Mouse (Mus musculus) splenic B cell, adult 2 months (primary cell): ENCODE measurements around the gene Klhl6.
A peak's percentile ranks its signal among the peaks of the same experiment; 100 is the strongest.
"Not testable (repeated sequence)": the region's sequence is repeated elsewhere in the genome, so short reads cannot be mapped to it uniquely, and the experiment has no call there.

Experiments used
- DNase-seq: peaks from one replicate; pipeline ENCODE4 v3.0.0-alpha.2; 2011; ENCODE audit warnings: low read depth, low spot score
- H3K27me3 ChIP-seq: 2 replicates; pipeline ENCODE4 v1.6.1; 2012; ENCODE audit warnings: mild to moderate bottlenecking, low read length, moderate library complexity, mixed read lengths; ENCODE audit not compliant: control insufficient read depth, poor library complexity, insufficient read depth, severe bottlenecking
- H3K36me3 ChIP-seq: 2 replicates; pipeline ENCODE4 v1.6.1; 2012; ENCODE audit warnings: mild to moderate bottlenecking, low read length, moderate library complexity, mixed read lengths; ENCODE audit not compliant: control insufficient read depth, poor library complexity, insufficient read depth, severe bottlenecking

The Klhl6 gene

DNA sequence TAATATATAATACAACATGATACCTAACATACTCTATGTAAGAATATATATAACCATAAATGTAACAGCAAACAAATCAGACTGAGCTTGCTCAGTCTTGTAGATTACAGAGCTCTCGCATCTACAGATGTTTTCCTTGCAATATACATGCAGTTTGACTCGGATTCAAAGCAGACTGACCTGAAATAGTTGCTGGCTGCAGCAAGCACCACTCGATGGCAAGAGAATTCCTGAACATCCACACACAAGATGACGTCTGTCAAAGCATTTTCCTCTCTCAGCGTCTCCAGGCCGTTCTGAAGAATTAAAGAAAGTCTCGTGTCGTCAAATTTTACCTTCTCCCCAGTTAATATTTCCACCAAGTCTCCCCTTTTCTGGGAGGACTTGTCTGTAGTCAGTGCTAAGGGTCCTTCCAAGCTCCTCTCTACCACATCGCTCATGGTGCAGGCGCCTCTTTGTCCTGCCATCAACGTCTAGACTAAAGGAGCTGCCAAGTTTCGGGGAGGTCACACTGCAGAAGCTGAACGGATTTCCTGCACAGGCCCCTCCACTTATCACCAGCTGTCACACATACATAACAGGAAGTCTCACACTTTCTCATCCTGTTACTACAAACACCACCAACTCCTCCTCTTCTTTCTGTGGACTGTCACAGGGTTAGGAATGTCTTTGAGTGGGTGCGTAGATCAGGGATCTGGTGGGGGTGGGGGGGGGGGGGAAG, at the start of gene Klhl6:
Gene Klhl6, minus strand, starts transcription at position 501 of the 721 bp plus-strand sequence.
- peak; percentile 74 for DNase-seq
- Histone ChIP-seq H3K36me3 (no peaks in the 10 kb centered on the region), H3K27me3 (no peaks in the 10 kb centered on the region)

DNA sequence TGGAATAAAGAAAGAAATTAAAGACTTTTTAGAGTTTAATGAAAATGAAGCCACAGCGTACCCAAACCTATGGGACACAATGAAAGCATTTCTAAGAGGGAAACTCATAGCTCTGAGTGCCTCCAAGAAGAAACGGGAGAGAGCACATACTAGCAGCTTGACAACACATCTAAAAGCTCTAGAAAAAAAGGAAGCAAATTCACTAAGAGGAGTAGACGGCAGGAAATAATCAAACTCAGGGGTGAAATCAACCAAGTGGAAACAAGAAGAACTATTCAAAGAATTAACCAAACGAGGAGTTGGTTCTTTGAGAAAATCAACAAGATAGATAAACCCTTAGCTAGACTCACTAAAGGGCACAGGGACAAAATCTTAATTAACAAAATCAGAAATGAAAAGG, 44.4 kb upstream of the Klhl6 start:
- not testable (repeated sequence) for H3K36me3 ChIP-seq, H3K27me3 ChIP-seq, DNase-seq

DNA sequence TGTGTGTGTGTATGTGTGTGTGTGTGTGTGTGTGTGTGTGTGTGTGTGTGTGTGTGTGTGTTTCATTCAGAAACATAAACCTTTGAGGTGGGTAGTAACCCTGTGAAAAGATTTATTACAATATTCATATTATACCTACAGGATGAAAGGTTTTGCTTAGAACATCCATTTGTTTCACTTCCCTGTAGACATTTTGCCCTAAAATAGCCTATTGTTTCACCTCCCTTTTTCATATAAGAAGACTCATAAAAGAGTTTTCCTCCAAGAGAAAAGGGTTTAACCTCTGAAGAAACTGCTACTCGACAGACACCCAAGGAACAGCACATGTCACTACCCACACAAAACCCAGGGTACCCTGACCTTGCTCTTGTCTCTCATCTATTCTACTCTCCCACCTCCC, 40.0 kb upstream of the Klhl6 start:
- Histone ChIP-seq H3K27me3 (no peaks in the 10 kb centered on the region), H3K36me3 (no peaks in the 10 kb centered on the region)
- DNase-seq: peak; percentile 54

DNA sequence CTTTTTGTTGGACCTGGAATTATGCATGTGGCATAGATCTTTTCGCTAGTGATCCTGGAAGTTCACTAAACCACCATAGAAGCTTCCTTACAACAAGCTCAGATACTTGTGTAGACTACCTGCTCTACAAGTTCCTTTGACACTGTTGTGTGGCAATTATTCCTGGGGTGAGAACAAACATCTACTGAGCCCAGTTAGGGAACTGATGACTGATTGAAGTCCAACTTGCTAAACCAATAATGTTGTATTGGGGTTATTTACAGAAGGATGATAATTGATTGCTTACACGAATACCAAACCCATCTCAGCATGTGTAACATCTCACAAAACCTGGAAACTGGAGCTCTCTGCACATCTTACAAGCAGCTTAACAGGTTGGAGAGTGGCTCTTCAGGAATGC, 39.0 kb upstream of the Klhl6 start:
- Histone ChIP-seq H3K27me3 (no peaks in the 10 kb centered on the region), H3K36me3 (no peaks in the 10 kb centered on the region)
- no peak for DNase-seq

DNA sequence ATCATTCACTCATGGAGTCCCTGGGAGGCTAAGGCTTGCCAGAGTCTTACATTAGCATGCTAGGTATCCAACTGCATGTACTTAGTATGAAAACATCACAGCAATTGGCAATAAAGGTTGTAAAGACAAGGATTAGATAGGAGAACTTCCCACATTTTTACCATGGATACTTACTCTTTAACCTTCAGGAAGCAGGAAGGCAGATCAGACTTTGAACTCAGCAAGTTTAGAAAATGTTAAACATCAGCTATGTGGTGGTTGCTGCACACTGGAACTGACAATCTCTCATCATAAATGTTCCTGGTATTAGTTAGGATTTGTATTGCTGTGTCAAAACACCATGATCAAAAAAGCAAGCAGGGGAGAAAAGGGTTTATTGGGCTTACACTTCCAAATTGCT, 29.8 kb upstream of the Klhl6 start:
- Histone ChIP-seq H3K27me3 (no peaks in the 10 kb centered on the region), H3K36me3 (no peaks in the 10 kb centered on the region)
- DNase-seq: no peak

DNA sequence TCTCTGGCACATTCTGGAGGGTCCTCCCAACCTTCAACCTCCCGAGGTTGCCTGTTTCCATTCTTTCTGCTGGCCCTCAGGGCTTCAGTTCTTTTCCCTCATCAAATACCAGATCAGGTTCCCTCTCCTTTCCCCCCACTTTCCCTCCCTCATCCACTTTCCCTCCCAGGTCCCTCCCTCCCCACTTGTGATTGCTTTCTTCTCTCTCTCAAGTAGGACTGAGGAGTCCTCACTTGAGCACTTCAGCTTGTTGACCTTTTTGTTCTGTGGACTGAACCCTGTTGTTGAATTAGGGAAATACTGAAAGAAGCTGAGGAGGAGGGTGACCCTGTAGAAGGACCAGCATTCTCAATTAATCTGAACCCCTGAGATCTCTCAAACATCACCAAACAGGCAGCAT, 23.2 kb upstream of the Klhl6 start:
- no peak for DNase-seq
- no peaks in the 10 kb centered on the region for H3K36me3 ChIP-seq
- H3K27me3 ChIP-seq: no peaks in the 10 kb centered on the region

DNA sequence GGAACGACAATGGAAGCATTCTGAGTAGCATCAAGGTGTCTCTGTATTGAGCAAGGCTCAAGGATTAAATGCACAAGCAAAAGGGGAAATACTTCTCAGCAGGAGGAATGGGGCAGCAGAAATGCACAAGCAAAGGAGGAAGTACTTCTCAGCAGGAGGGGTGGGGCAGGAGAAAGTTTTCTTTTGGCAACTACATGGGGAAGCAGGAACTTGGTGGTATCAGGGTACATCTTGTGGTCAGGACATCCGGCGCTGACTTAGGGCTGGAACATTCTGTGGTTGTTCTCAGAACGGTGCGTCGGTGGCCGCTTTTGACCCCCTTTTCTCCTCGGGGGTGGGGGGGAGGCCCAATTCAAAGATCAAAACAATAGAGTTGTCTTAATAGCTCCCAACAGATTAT, 17.4 kb upstream of the Klhl6 start:
- not testable (repeated sequence) for H3K36me3 ChIP-seq, H3K27me3 ChIP-seq
- DNase-seq: peak; percentile 38

DNA sequence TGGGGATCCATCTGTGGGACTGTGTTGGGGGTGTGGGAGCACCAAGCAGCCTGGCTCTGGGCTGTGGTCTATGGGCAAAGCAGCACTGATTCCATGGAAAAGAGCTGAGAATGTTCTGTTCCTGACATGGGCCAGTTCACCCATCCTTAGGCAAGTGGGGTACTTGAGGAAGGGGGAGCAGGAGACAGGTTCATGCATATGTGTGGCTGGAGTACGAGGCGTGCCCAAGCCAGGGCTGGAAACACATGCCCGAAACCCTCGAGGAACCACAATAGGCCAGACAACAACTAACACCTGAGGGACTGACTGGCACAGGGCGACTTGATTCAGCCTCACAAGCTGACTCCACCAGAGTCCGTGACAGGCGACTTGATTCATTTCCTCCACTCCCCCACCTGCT, 14.8 kb upstream of the Klhl6 start:
- no peak for DNase-seq
- Histone ChIP-seq H3K36me3 (no peaks in the 10 kb centered on the region), H3K27me3 (no peaks in the 10 kb centered on the region)

DNA sequence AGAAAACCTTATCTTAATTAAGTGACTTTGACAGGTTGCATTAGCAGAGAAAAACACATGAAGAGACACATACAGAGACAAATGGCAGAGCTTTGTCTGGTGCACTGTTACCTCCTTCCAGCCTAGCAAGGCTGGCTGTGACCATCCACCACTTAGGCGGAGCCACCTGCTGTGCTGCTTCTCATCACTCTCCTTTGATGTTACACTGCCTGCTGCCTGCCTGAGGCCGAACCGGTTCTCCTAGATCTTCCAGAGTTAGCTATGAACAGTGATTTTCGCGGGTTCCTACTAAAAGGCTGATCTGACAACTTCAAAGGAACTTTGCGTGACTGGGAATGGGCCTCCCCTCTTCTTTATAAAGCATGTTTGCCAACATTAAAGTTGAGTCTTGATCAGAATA, 14.1 kb upstream of the Klhl6 start:
- DNase-seq, H3K36me3 ChIP-seq, H3K27me3 ChIP-seq: not testable (repeated sequence)

DNA sequence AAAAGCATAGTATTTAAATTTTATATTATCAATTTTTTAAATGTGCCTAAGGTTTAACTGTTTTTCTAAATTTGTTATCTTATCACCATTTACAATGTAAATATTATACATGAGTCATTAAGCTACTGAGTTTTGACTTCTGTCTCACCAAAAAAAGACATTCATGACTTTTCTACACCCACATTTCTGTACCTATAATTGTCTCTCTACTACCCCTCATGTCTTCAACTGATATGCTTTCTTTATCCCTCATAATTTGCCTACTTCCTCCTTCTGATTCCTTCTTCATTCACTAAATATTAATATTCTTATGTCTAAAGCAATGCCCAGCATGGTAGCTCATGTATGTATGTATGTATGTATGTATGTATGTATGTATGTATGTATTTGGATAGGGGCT, 13.0 kb upstream of the Klhl6 start:
- no peaks in the 10 kb centered on the region for H3K36me3 ChIP-seq
- DNase-seq: no peak
- no peaks in the 10 kb centered on the region for H3K27me3 ChIP-seq

DNA sequence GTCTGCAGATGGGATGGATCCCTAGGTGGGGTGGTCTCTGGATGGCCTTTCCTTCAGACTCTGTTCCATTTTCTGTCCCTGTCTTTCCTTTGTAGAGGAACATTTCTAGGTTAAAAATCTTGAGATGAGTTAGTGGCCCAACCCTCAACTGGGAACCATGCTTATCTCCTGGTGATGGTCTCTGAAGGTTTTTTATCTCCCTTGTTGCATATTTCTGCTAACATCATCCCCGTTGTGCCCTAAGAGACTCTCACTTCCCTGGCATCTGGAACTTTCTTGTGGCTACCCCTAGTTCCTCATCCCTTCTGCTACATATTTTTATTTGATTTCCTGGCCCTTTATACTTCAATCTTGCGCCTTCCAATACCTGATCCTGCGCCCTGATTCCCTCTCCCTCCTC, 10.4 kb upstream of the Klhl6 start:
- H3K36me3 ChIP-seq: no peaks in the 10 kb centered on the region
- no peaks in the 10 kb centered on the region for H3K27me3 ChIP-seq
- DNase-seq: no peak

DNA sequence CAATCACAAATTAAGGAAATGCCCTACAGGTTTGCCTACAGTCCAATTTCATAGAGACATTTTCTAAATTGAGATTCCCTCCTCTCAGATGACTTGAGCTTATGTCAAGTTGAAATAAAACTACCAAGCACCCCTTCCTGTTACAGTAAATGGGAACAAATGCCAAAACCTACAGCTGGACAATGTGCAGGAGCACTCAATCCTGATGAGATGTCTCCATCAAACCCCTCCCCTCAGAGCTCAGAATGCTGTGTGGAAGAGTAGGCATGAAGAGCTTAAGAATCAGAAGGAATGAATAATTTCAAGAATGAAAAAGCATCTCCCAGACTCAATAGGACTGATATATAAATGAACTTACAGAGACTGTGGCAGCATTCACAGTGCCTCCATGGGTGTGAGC, 7.7 kb upstream of the Klhl6 start:
- no peak for DNase-seq
- Histone ChIP-seq H3K27me3 (no peaks in the 10 kb centered on the region), H3K36me3 (no peaks in the 10 kb centered on the region)

DNA sequence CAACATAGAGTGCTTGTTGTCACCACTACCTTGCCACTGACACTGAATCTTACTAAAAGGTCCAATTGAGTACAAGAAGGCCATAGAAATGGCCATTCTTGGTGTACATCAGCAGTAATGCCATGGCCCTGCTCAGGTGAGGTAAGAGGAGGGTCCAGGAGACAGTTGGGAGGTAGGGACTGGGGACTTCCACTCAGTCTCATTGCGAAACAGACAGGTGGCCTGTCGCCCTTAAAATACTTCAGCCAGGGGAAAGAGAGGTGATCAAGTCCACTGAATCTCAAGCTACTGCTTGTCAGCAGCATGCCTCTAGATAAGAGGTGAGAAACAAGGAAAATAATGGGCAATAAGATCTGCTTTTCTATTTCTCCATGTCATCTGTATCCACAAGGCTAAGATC, 4.8 kb upstream of the Klhl6 start:
- DNase-seq: no peak
- no peaks in the 10 kb centered on the region for H3K36me3 ChIP-seq
- H3K27me3 ChIP-seq: no peaks in the 10 kb centered on the region

DNA sequence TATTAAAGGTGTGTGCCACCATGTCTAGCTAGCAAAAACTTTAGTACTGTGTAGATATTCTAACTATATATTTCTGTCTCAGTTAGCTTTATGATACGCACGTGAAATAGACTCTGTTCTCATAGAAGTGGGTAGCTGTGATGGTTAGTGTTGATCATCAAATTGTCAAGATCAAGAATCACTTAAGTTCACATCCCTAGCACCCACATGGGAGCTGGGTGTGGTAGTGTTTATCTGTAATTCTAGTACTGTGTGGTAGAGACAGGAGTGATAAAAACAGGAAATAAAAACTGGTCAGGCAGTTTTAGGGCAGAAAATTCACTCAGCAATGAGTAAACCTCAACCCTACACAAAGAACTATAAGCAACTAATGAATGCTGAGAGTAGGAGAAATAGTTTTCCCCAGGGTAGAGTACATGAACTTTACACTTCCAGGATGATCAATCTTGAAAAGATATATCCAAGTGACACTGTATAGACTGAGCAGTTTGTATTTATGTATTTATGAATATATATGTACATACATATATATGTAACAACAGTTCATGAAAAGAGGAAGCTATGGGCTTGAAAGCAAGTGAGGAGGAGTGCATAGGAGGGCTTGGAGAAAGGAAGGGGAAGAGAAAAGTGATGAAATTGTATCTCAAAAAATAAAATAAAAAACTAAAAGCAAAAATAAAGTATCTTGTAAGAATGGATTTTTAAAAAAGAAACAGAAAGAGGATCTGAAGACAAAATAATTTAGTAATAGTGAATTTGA, 2.2 kb upstream of the Klhl6 start:
- DNase-seq: no peak
- Histone ChIP-seq H3K27me3 (no peaks in the 10 kb centered on the region), H3K36me3 (no peaks in the 10 kb centered on the region)

DNA sequence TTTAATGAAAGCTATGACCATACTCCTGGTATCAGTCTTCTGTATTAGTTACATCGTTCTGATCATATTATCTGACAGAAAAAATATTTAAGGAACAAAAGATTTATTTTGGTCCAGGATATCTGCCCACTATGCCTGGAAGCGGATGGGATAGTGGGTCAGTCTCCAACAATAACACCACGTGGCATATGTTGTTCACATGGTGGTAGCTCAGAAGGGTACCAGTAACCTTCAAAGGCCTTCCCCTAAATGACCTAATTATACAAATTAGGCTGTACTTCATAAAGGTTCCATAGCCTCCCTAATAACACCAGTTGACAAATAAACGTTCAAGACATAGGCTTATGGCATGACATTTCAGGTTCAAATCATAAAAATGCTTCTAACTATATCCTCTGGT, 722 bp upstream of the Klhl6 start:
- H3K36me3 ChIP-seq: no peaks in the 10 kb centered on the region
- no peak for DNase-seq
- no peaks in the 10 kb centered on the region for H3K27me3 ChIP-seq

DNA sequence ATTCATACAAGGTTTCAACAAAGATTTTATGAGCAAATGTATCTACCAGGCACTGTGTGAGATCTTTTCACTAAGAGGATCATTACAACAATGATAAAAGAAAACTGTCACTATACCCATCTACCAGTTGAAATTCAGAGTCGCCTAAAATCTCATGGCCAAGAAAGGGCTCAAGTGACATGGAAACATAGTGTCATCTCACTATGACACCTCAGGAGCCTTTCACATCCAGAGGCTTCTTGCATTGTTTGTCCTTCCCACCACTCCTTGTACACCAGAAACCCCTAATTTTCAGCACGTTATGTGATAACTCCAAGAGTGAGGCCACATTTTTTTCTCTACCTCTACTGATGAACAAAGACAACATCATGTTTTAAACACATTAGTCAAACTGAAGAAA, 1.2 kb downstream of the Klhl6 start:
- DNase-seq: no peak

More for the DNA sequence above, 1.2 kb downstream of the Klhl6 start:
- Histone ChIP-seq H3K36me3 (no peaks in the 10 kb centered on the region), H3K27me3 (no peaks in the 10 kb centered on the region)
